Mouse (Mus musculus) stomach, postnatal 0 days (tissue): ENCODE results near the gene Asrgl1.

ENCODE experiments used
- CTCF ChIP-seq: IDR thresholded peaks from 2 replicates; pipeline ENCODE4 v1.5.1; 2016; ENCODE audit warnings: antibody characterized with exemption, low read depth, mild to moderate bottlenecking, moderate library complexity
- EP300 ChIP-seq: optimal IDR thresholded peaks from 2 replicates; pipeline ENCODE3; 2016; ENCODE audit warnings: antibody characterized with exemption

DNA sequence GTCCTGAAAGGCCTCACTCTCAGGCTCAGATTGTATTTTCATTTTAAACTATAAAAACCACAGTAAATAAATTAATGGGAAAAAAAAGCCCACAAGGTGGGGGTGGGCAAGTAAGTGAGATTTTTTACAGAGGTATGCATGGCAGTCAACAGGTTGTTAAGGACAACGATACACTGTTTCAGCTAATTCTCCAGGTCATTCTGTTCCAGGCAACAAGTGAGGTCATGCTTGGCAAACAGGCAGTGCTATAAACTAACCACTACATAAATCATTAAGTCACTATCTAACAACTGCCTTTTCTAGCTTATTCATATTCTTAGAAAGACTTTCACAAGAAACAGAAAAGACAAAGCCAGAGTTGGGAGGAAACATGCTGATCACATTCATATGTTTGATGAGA lies 5.4 kb downstream of the Asrgl1 start:
- TF ChIP-seq CTCF (no peak), EP300 (no peak)
